Mouse (Mus musculus) cerebellum, adult 11-12 months (tissue): ENCODE measurements around the gene Dld.

Source experiments
- DNase-seq: peaks from one replicate; pipeline ENCODE4 v3.0.0; 2022

The Dld gene

DNA sequence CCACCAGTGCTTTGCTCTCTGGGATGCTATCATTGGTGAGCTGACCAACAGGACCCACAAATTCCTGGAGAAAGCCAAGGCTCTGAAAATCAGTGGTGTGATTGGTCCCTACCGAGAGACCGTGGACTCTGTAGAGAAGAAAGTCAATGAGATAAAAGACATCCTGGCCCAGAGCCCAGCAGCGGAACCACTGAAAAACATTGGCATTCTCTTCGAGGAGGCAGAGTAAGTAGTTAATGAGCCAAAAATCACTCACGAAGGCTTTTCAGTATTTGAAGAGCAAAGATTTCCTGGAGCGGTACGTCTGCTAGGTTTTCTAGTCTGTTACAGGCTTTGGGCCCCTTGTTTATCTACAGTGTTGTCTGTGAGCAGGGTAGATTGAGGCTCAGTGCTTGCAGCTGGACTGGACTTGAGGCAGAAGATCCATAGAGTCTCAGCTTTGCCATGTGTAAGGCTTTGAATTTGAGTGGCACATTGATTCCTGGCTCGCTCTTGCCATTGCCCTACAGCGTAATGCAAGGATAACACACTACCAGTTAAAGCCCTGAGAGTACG is 32.8 kb downstream of the Dld start:
- DNase-seq, result no peak

DNA sequence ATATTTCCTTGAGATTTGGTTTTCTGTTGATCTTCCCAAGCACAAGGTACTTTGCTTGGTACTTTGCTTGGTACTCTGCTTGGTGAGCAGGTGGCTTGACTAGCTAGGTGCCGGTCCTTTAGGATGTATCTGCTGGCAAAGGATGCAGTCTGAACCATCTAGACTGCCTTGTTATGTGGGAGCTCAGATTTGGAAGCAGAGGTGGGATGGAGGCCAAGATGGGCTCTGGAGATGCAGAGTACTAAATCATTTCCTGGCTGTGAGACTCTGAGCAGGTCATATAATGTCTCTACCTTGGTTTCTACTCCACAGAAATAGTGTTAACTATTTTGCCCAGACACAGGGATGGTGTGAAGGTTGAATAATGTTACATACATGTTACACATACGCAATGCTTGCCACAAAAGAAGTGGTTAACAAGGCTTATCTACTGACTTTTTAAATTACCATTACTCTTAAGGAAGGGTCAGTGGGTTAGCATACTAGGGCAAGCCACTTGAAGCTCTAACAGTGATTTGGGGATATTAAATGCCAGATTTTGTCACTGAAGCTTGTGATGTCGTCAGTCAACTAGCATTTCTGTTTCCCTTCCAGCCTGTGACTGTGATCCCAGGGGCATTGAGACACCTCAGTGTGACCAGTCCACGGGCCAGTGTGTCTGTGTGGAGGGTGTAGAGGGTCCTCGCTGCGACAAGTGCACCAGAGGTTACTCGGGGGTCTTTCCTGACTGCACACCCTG is 33.4 kb downstream of the Dld start:
- no peak for DNase-seq

GRCm38 (mm10) chr12:31315961-31316360 is 35.3 kb downstream of the Dld start:
- no peak for DNase-seq

GRCm38 (mm10) chr12:31314310-31314709 is 36.9 kb downstream of the Dld start:
- no peak for DNase-seq

GRCm38 (mm10) chr12:31313136-31313535 is 38.1 kb downstream of the Dld start:
- DNase-seq, result no peak

DNA sequence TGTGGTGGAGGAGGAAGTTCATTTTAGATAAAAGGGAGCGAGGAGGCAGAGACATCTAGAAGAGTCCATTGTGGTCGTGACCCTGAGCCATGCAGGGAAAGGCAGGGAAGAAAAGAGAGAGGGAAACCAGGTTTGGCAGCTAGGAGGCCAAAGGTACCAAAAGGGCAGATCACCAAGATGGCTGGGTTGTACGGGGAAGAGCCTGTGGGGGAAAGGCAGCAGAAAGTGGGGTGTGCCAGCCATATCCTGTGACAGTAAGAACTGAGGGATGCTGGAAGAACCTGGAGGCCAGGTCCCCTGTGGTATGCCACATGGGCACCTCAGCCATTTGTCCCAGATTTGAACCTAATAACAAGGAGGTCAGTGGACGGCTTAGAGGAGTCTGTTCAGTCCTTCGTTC is 39.0 kb downstream of the Dld start:
- no peak for DNase-seq

- DNase-seq, result no peak
These were observed 39.5 kb downstream of the Dld start for GRCm38 (mm10) chr12:31311671-31312265.

- DNase-seq, result no peak
These were observed 40.6 kb downstream of the Dld start for GRCm38 (mm10) chr12:31310687-31311086.

DNA sequence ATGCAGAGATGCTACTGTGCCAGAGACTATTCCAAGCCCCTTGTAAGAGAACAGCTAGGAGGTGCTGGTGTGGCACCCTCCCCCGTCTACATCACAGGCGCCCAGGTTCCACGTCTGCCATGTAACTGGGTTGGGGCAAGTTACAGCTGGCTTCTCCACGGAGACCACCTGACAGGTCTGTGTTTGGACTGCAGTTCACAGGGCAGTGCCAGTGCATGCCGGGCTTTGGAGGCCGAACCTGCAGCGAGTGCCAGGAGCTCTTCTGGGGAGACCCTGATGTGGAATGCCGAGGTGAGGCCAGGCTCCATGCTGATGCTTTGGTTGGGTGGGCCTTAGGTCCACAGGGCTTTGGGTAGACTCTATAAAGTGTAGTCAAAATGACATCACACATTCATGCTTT is 43.5 kb downstream of the Dld start:
- DNase-seq, result no peak

- DNase-seq, result peak; percentile 14
These were observed 44.2 kb downstream of the Dld start for GRCm38 (mm10) chr12:31307011-31307410.

- DNase-seq, result no peak
These were observed 45.1 kb downstream of the Dld start for GRCm38 (mm10) chr12:31306075-31306675.

DNA sequence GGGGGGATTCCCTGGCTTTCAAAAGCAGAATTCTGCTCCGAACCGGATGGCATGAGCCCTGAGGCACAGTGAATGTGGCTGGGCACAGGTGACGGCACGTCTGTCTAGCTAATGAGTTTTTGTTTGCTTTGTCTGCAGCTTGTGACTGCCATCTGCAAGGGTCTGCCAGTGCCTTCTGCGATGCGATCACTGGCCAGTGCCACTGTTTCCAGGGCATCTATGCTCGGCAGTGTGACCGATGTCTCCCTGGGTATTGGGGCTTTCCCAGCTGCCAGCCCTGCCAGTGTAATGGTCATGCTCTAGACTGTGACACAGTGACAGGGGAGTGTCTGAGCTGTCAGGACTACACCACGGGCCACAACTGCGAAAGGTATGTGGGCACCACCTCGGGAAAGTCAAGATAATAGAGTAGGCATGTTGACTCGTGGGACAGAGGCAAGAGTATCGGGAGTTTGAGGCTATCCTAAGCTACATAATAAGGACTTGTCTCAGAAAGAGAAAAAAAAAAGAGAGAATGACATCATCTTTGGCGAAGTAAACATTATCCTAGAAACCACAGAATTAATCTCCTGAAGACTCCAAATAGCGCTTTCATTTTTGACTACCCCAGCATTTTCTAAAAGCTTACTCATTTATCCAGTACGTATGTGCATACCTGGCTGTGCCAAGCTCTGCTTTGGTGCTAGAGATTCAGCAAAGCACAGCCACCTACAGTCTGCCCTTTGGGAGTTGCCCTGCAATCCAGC is 48.3 kb downstream of the Dld start:
- peak; percentile 14 for DNase-seq

GRCm38 (mm10) chr12:31302266-31302665 is 49.0 kb downstream of the Dld start:
- no peak for DNase-seq

DNA sequence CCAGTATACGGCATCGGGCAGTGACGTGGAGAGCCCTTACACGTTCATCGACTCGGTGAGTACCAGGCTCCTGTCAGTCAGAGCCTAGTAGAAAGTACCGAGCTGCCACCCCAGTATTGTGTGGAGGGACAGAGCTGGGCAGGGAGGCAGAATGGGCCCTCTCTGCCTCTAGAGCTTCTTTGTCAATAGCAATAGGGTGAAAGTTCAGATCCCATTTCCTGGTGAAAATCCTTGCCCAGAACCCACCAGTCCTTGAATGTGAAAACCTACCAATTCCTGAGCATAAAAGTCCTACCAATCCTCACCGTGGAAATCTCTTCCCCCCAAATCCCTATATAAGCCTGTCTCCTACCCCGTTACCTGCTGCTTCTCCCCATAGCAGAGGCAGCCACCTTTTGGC is 51.0 kb downstream of the Dld start:
- DNase-seq, result no peak

- no peak for DNase-seq
These were observed 51.5 kb downstream of the Dld start for GRCm38 (mm10) chr12:31299676-31300197.

GRCm38 (mm10) chr12:31299126-31299525 is 52.1 kb downstream of the Dld start:
- no peak for DNase-seq

- DNase-seq, result no peak
These were observed 52.7 kb downstream of the Dld start for GRCm38 (mm10) chr12:31298530-31298929.

DNA sequence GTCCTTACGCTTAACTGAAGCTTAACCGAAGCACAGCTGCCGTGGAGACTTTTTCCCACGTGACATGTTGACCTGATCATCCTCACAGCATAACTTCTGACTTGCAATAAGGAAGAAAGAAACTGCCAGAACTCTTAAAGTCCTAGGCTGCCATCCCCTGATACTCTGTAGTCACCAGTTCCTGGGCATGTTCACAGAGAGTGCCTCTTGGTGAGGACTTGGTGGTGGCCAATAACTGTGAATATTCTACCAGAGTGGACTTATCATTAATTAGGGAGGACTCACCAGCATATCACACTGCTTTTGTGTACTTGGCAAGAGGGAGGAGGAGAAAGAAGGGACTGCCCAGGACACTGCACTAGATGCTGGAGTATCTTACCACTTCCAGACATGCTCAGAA is 53.1 kb downstream of the Dld start:
- DNase-seq, result no peak

- DNase-seq, result no peak
These were observed 55.2 kb downstream of the Dld start for GRCm38 (mm10) chr12:31296097-31296496.

- no peak for DNase-seq
These were observed 55.7 kb downstream of the Dld start for GRCm38 (mm10) chr12:31295505-31295904.

DNA sequence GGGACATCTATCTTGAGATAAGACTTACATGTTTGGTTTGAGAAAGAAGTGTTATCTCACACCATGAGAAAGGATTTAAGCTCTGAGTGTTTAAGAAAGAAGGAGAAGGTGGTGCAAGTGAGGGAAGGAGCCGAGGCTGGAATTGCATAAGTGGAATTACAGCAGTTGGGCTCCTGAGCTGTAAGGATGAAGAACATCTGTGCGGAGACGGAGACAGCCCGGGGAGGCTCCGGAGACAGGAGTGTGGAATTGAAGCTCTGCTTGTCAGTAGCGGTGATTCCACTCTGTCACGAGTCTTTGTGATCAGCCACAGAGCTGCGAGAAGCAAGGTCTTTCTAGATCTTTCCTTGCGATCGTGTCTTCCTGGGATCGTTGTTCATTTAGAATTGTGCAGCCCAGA is 56.3 kb downstream of the Dld start:
- no peak for DNase-seq

- DNase-seq, result no peak
These were observed 56.7 kb downstream of the Dld start for GRCm38 (mm10) chr12:31294526-31294925.
